Mouse (Mus musculus): ENCODE measurements around the gene Hmcn1.

GRCm38 (mm10) chr1:151035766-151036165 lies 42.5 kb upstream of the Hmcn1 start:
- TF ChIP-seq CTCF (IDR thresholded peaks at IDR 0.05; ENCODE audit: control insufficient read depth, insufficient read depth, insufficient read length) (no peak), MAX (IDR thresholded peaks at IDR 0.05) (no peak), USF1 (IDR thresholded peaks at IDR 0.05; ENCODE audit: low read depth) (no peak), MYOG (IDR thresholded peaks at IDR 0.05; ENCODE audit: control insufficient read depth, extremely low read depth, insufficient read length) (no peak), CEBPB (IDR thresholded peaks at IDR 0.05; ENCODE audit: low read depth) (no peak), MYOD1 (IDR thresholded peaks at IDR 0.05; ENCODE audit: control insufficient read depth, insufficient read length, low read depth) (no peak)
